In the genomic region with DNA sequence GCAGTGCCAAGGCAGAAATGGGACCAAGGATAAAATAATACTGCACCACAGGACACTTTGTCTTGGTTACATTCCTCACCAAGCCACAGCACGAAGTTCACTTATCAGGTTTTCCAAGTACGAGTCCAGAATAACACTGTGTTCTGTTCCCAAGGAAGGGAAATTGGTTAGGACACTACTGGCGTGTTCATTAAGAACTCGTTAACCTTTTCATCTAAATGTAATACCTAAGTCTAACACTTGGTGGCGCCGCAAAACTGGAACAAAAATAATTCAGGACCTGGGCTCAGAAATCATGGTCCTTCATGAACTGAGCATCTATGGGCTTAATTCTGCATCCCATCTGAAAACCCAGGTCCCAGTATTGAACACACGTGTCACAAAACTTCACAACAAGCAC, we compare ENCODE assay signal across 10 mouse cellular contexts. TPM values are rescaled to one million over a fixed set of nuclear protein-coding genes. Genes with fewer than 3 reads are reported as not detected.
A peak's percentile ranks its signal among the peaks of the same experiment; 100 is the strongest.
DNase-seq lines count a peak whose midpoint lies in the region; ATAC-seq and TF ChIP-seq lines count a peak whose summit lies in the region.
"Had no signal": no experiment of that assay in that cellular context is flagged by ENCODE, and none has a peak within 500 bp of the region (broad histone marks: within the 10 kb centered on the region; RNA-seq: fewer than 3 reads in every experiment).

No protein-coding gene starts in this region.

- DNase-seq in kidney, postnatal 0 days (ENCODE audit: low spot score), result peak; percentile 79
- peak; percentile 77 for DNase-seq in CD4-positive helper T cell, adult 2 months (ENCODE audit: low read depth, low spot score)
- peak; percentile 54 for DNase-seq in ES-E14 (ENCODE audit: low read depth, low spot score)
- peak; percentile 38 to 57 for DNase-seq in cerebellum, postnatal 25 days
- peak; percentile 68 for DNase-seq in limb, embryonic 14.5 days (ENCODE audit: low spot score)
- DNase-seq in spleen, postnatal 4 days (ENCODE audit: low spot score in 2 of 2), result peak; percentile 65 to 78
- no peak for DNase-seq in gastrocnemius, postnatal 10 days

- H3K4me3 ChIP-seq in kidney, postnatal 0 days (replicated peaks; ENCODE audit: low read depth, low read length), result no peak overlapping the region
- H3K4me3 ChIP-seq in kidney, embryonic 15.5 days (replicated peaks), result no peak overlapping the region
- H3K4me3 ChIP-seq in ES-E14 (ENCODE audit: insufficient read depth in 1 of 2, low read depth in 1 of 2, low read length in 2 of 2, poor library complexity in 1 of 2, severe bottlenecking in 1 of 2), result no peak overlapping the region
- no peak overlapping the region for H3K4me3 ChIP-seq in limb, embryonic 14.5 days (replicated peaks; ENCODE audit: low read length)
- H3K4me3 ChIP-seq: erythroblast, embryonic 14.5 days; stomach, embryonic 15.5 days had no signal

- in situ Hi-C loops in ES-E14 (cut with MboI; ENCODE audit: low sequenced_read_pairs in 2 of 2, unreplicated experiment in 2 of 2), result no loop called here

- no peak for TF ChIP-seq POLR2A in limb, embryonic 14.5 days (IDR thresholded peaks at IDR 0.05; ENCODE audit: borderline replicate concordance, extremely low read depth, insufficient read depth, insufficient read length)

- no peak overlapping the region for H3K27ac ChIP-seq in kidney, postnatal 0 days
- no peak overlapping the region for H3K27ac ChIP-seq in kidney, embryonic 15.5 days
- H3K27ac ChIP-seq in ES-E14 (ENCODE audit: insufficient read depth, low read depth, low read length, poor library complexity, severe bottlenecking), result no peak overlapping the region
- H3K27ac ChIP-seq in limb, embryonic 14.5 days (replicated peaks; ENCODE audit: low read depth, low read length), result no peak overlapping the region
- H3K27ac ChIP-seq: stomach, embryonic 15.5 days had no signal

- H3K4me1 ChIP-seq in kidney, postnatal 0 days (replicated peaks; ENCODE audit: insufficient read depth, low read length), result peaks cover 6% of the 10 kb centered on the region; the same call in 1 of the 2 replicates
- peaks cover 18% of the 10 kb centered on the region for H3K4me1 ChIP-seq in kidney, embryonic 15.5 days
- peaks cover 0 to 3% of the 10 kb centered on the region in 2 experiments; a peak in 1 of 4 replicates for H3K4me1 ChIP-seq in ES-E14 (ENCODE audit: control insufficient read depth in 2 of 2, insufficient read depth in 2 of 2, low read length in 2 of 2, poor library complexity in 1 of 2)
- peaks cover 5% of the 10 kb centered on the region; the same call in 1 of the 2 replicates for H3K4me1 ChIP-seq in limb, embryonic 14.5 days (ENCODE audit: control insufficient read depth, insufficient read depth, low read length)

- H3K9me3 ChIP-seq in kidney, postnatal 0 days (replicated peaks; ENCODE audit: low read length), result no peaks in the 10 kb centered on the region
- no peaks in the 10 kb centered on the region for H3K9me3 ChIP-seq in kidney, embryonic 15.5 days (replicated peaks)
- no peaks in the 10 kb centered on the region for H3K9me3 ChIP-seq in ES-E14 (ENCODE audit: control insufficient read depth, insufficient read depth, low read depth, low read length)
- H3K9me3 ChIP-seq in limb, embryonic 14.5 days (ENCODE audit: control insufficient read depth, low read length), result no peaks in the 10 kb centered on the region
- H3K9me3 ChIP-seq: stomach, embryonic 15.5 days had no signal

- ATAC-seq in kidney, postnatal 0 days (replicated peaks; ENCODE audit: low FRiP score, low read depth), result no peak
- no peak for ATAC-seq in kidney, embryonic 15.5 days (replicated peaks; ENCODE audit: low FRiP score)
- no peak for ATAC-seq in limb, embryonic 14.5 days (ENCODE audit: low FRiP score, low read depth)

- H3K4me2 ChIP-seq in kidney, postnatal 0 days (ENCODE audit: low read length), result no peak overlapping the region
- no peak overlapping the region for H3K4me2 ChIP-seq in kidney, embryonic 15.5 days
- H3K4me2 ChIP-seq in limb, embryonic 14.5 days (replicated peaks; ENCODE audit: low read depth, low read length, severe bottlenecking), result no peak overlapping the region
- H3K4me2 ChIP-seq: stomach, embryonic 15.5 days had no signal

- peaks cover 4% of the 10 kb centered on the region for H3K36me3 ChIP-seq in kidney, postnatal 0 days (ENCODE audit: insufficient read depth, low read length)
- H3K36me3 ChIP-seq in kidney, embryonic 15.5 days, result peaks cover 53% of the 10 kb centered on the region
- H3K36me3 ChIP-seq in ES-E14 (ENCODE audit: control insufficient read depth, insufficient read depth, low read length, poor library complexity, severe bottlenecking), result peaks cover 6% of the 10 kb centered on the region; the same call in 1 of the 2 replicates
- peaks cover 42% of the 10 kb centered on the region for H3K36me3 ChIP-seq in limb, embryonic 14.5 days (ENCODE audit: control insufficient read depth, insufficient read depth, low read length)

- H3K27me3 ChIP-seq in kidney, postnatal 0 days (ENCODE audit: insufficient read depth, low read length), result no peaks in the 10 kb centered on the region
- no peaks in the 10 kb centered on the region for H3K27me3 ChIP-seq in kidney, embryonic 15.5 days
- H3K27me3 ChIP-seq in limb, embryonic 14.5 days (ENCODE audit: control insufficient read depth, insufficient read depth, low read length), result no peaks in the 10 kb centered on the region
- H3K27me3 ChIP-seq: stomach, embryonic 15.5 days had no signal

- H3K9ac ChIP-seq in kidney, postnatal 0 days (ENCODE audit: low read depth, low read length), result no peak overlapping the region
- no peak overlapping the region for H3K9ac ChIP-seq in kidney, embryonic 15.5 days
- H3K9ac ChIP-seq in ES-E14 (ENCODE audit: insufficient read depth, low read depth, low read length, poor library complexity, severe bottlenecking), result no peak overlapping the region
- H3K9ac ChIP-seq in limb, embryonic 14.5 days (ENCODE audit: low read depth, low read length, severe bottlenecking), result no peak overlapping the region
- H3K9ac ChIP-seq: stomach, embryonic 15.5 days had no signal

- peak; percentile 88 for TF ChIP-seq CTCF in kidney, postnatal 0 days (IDR thresholded peaks at IDR 0.05; ENCODE audit: low read depth)

- 19% methylated on average over 7 of the region's 7 CpGs for WGBS in kidney, postnatal 0 days
- WGBS in kidney, embryonic 15.5 days, result 21% methylated on average over 7 of the region's 7 CpGs
- WGBS in limb, embryonic 14.5 days, result 18% methylated on average over 7 of the region's 7 CpGs

TF ChIP-seq in ES-E14, 5 proteins besides CTCF, POLR2A, EP300 and RAD21:
- TF ChIP-seq ZC3H11A (IDR thresholded peaks at IDR 0.05; ENCODE audit: borderline replicate concordance, low read depth, low read length) (no peak), HCFC1 (IDR thresholded peaks at IDR 0.05; ENCODE audit: borderline replicate concordance, insufficient read depth, low read length) (no peak), MAFK (IDR thresholded peaks at IDR 0.05; ENCODE audit: insufficient read depth, low read depth, low read length) (no peak), CHD2 (IDR thresholded peaks at IDR 0.05; ENCODE audit: low read depth, low read length) (no peak), ZNF384 (IDR thresholded peaks at IDR 0.05; ENCODE audit: low read depth, low read length) (no peak)

RNA-seq across cellular contexts. Expression of a gene that starts 5.0 kb away (rescaled TPM):
- 57.8 and 64.1 TPM in 2 replicates for polyA plus RNA-seq in kidney, postnatal 0 days (2015; fragmentation: Nextera tagmentation; extraction: Ambion mirVana)
- 48.7 and 50.6 TPM in 2 replicates for polyA plus RNA-seq in kidney, embryonic 15.5 days (2015; fragmentation: Nextera tagmentation; extraction: Ambion mirVana)
- 16.3 and 18.8 TPM in 2 replicates for total RNA-seq in ES-E14 (2012; rRNA removed)
- polyA plus RNA-seq in limb, embryonic 14.5 days (2012; rRNA removed), result 29.4 and 32.9 TPM in 2 replicates
- 41.2 and 45.4 TPM in 2 replicates for polyA plus RNA-seq in limb, embryonic 14.5 days (2014; fragmentation: Nextera tagmentation; extraction: Ambion mirVana)
- 10 to 100 TPM; 12.4 to 13.5 TPM for total RNA-seq in gastrocnemius, postnatal 10 days (2021)

RNA-seq across cellular contexts. Expression of a gene that starts 5.3 kb away (rescaled TPM):
- polyA plus RNA-seq in kidney, postnatal 0 days (2015; fragmentation: Nextera tagmentation; extraction: Ambion mirVana), result 103 and 106 TPM in 2 replicates
- 102 and 107 TPM in 2 replicates for polyA plus RNA-seq in kidney, embryonic 15.5 days (2015; fragmentation: Nextera tagmentation; extraction: Ambion mirVana)
- 47.8 and 54.5 TPM in 2 replicates for total RNA-seq in ES-E14 (2012; rRNA removed)
- 105 and 109 TPM in 2 replicates for polyA plus RNA-seq in limb, embryonic 14.5 days (2012; rRNA removed)
- 110 and 114 TPM in 2 replicates for polyA plus RNA-seq in limb, embryonic 14.5 days (2014; fragmentation: Nextera tagmentation; extraction: Ambion mirVana)
- 10 to 100 TPM; 39.7 to 40.1 TPM for total RNA-seq in gastrocnemius, postnatal 10 days (2021)

RNA-seq across cellular contexts. Expression of a gene that starts 46.0 kb away (rescaled TPM):
- 23.0 and 24.0 TPM in 2 replicates for polyA plus RNA-seq in kidney, postnatal 0 days (2015; fragmentation: Nextera tagmentation; extraction: Ambion mirVana)
- polyA plus RNA-seq in kidney, embryonic 15.5 days (2015; fragmentation: Nextera tagmentation; extraction: Ambion mirVana), result 31.0 and 36.3 TPM in 2 replicates
- 33.9 and 42.1 TPM in 2 replicates for total RNA-seq in ES-E14 (2012; rRNA removed)
- 117 and 138 TPM in 2 replicates for polyA plus RNA-seq in limb, embryonic 14.5 days (2012; rRNA removed)
- polyA plus RNA-seq in limb, embryonic 14.5 days (2014; fragmentation: Nextera tagmentation; extraction: Ambion mirVana), result 8.5 and 8.6 TPM in 2 replicates
- total RNA-seq in gastrocnemius, postnatal 10 days (2021), result 10 to 100 TPM; 14.2 to 39.1 TPM
